Mouse (Mus musculus): ENCODE measurements around the gene Slc26a10. TPM values are rescaled to one million over a fixed set of nuclear protein-coding genes. Genes with fewer than 3 reads are reported as not detected.
A peak's percentile ranks its signal among the peaks of the same experiment; 100 is the strongest.
"Not testable (repeated sequence)": the region's sequence is repeated elsewhere in the genome, so short reads cannot be mapped to it uniquely, and the experiment has no call there.

Slc26a10 gene
- polyA plus RNA-seq, 1 experiment from 2014 or later, result 0.36 TPM

DNA sequence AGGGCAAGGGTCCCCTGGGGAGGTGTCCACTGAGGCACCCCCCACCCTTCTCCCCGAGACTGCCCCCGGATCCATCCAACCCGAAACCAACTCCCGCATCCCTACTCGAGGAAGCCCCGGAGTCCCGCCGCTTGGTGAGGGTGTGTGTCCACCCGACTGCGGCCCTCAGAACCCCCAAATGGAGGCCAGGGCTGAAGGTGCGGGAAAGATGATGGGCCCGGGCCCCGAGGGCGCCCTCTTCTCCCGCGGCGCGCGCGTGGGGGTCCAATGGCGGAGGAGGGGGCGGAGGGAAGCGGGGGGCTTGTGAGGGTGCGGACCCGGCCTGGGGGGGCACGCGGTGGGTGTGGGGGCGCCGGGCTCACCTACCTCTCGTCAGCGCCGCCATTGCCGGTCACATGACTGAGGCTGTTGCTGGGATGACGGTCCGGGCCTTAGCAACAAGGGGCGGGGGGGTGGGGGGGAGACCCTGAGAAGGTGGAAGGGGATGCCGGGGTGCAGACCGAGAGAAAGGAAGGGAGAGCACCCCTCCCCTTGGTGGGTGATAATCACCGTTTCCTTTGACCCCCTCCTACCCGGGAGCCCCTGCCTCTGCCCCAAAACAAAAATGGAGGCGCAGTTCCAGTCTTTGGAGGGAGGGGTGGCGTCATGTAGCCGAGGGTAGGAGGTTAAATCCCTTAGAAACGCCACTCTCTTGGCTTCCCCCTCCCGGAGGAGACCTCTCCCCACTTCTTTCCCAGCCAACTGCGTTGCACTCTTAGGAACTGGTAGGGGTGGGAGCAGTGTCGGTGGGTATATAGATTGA lies 15.1 kb upstream of the Slc26a10 start, which contains the start of gene Dtx3:
Gene Dtx3 (minus strand): TSS at position 401 of the 802 bp plus-strand sequence.
- peaks cover 19% of the 10 kb centered on the region for H3K4me1 ChIP-seq (ENCODE audit: control insufficient read depth, insufficient read depth, low read length)
- DNase-seq (ENCODE audit: low spot score) (peak; percentile 61), ATAC-seq (ENCODE audit: insufficient read depth, low FRiP score, low TSS enrichment) (peak; percentile 63)
- peak within 1 kb of the TSS; percentile 89 for H3K9ac ChIP-seq (ENCODE audit: low read length)
- no peaks in the 10 kb centered on the region for H3K9me3 ChIP-seq (ENCODE audit: control insufficient read depth, low read length)
- H3K4me2 ChIP-seq (ENCODE audit: low read depth), result peak within 1 kb of the TSS; percentile 91
- H3K36me3 ChIP-seq (ENCODE audit: control insufficient read depth, insufficient read depth, low read length), result peaks cover 13% of the 10 kb centered on the region
- H3K27ac ChIP-seq (ENCODE audit: low read depth, low read length), result peak within 1 kb of the TSS; percentile 88
- WGBS, result under 1% methylated on average over 42 of the region's 47 CpGs
- peak within 1 kb of the TSS; percentile 95 for H3K4me3 ChIP-seq (ENCODE audit: low read depth, low read length)
- no peaks in the 10 kb centered on the region for H3K27me3 ChIP-seq (ENCODE audit: control insufficient read depth, insufficient read depth, low read length)

- Histone ChIP-seq H3K27me3 (ENCODE audit: control insufficient read depth, insufficient read depth, low read length) (no peaks in the 10 kb centered on the region), H3K27ac (ENCODE audit: low read depth, low read length) (peak overlapping the region; percentile 88), H3K9ac (ENCODE audit: low read length) (peak overlapping the region; percentile 89), H3K36me3 (ENCODE audit: control insufficient read depth, insufficient read depth, low read length) (peaks cover 13% of the 10 kb centered on the region), H3K9me3 (ENCODE audit: control insufficient read depth, low read length) (no peaks in the 10 kb centered on the region), H3K4me1 (ENCODE audit: control insufficient read depth, insufficient read depth, low read length) (peaks cover 26% of the 10 kb centered on the region), H3K4me3 (ENCODE audit: low read depth, low read length) (peak overlapping the region; percentile 95), H3K4me2 (ENCODE audit: low read depth) (peak overlapping the region; percentile 91)
- DNase-seq (ENCODE audit: low spot score) (no peak), ATAC-seq (ENCODE audit: insufficient read depth, low FRiP score, low TSS enrichment) (peak; percentile 42)
- WGBS, result 23% methylated on average over 22 of the region's 22 CpGs
These were observed 14.2 kb upstream of the Slc26a10 start for GRCm38 (mm10) chr10:127194428-127195327.

GRCm38 (mm10) chr10:127193011-127193410 lies 12.6 kb upstream of the Slc26a10 start:
- Histone ChIP-seq H3K4me3 (ENCODE audit: low read depth, low read length) (0 out of 2 replicates have a peak overlapping the region, but pooled peaks have one; percentile 2), H3K9me3 (ENCODE audit: control insufficient read depth, low read length) (no peaks in the 10 kb centered on the region), H3K4me1 (ENCODE audit: control insufficient read depth, insufficient read depth, low read length) (peaks cover 32% of the 10 kb centered on the region), H3K36me3 (ENCODE audit: control insufficient read depth, insufficient read depth, low read length) (peaks cover 13% of the 10 kb centered on the region), H3K4me2 (ENCODE audit: low read depth) (no peak overlapping the region), H3K9ac (ENCODE audit: low read length) (no peak overlapping the region), H3K27me3 (ENCODE audit: control insufficient read depth, insufficient read depth, low read length) (no peaks in the 10 kb centered on the region), H3K27ac (ENCODE audit: low read depth, low read length) (no peak overlapping the region)
- ATAC-seq (ENCODE audit: insufficient read depth, low FRiP score, low TSS enrichment) (no peak), DNase-seq (ENCODE audit: low spot score) (no peak)
- WGBS, result 84% methylated on average over 9 of the region's 9 CpGs

GRCm38 (mm10) chr10:127192057-127192328 lies 11.5 kb upstream of the Slc26a10 start:
- WGBS, result 79% methylated on average over 1 of the region's 1 CpGs
- H3K9ac ChIP-seq (ENCODE audit: low read length), result not testable (repeated sequence)

GRCm38 (mm10) chr10:127191191-127192056 lies 11.0 kb upstream of the Slc26a10 start:
- ATAC-seq (ENCODE audit: insufficient read depth, low FRiP score, low TSS enrichment) (no peak), DNase-seq (ENCODE audit: low spot score) (no peak)
- H3K4me1 ChIP-seq (ENCODE audit: control insufficient read depth, insufficient read depth, low read length), result peaks cover 22% of the 10 kb centered on the region
- 81% methylated on average over 19 of the region's 19 CpGs for WGBS
- no peak overlapping the region for H3K9ac ChIP-seq (ENCODE audit: low read length)
- H3K27me3 ChIP-seq (ENCODE audit: control insufficient read depth, insufficient read depth, low read length), result no peaks in the 10 kb centered on the region
- no peaks in the 10 kb centered on the region for H3K9me3 ChIP-seq (ENCODE audit: control insufficient read depth, low read length)
- H3K36me3 ChIP-seq (ENCODE audit: control insufficient read depth, insufficient read depth, low read length), result peaks cover 15% of the 10 kb centered on the region
- H3K27ac ChIP-seq (ENCODE audit: low read depth, low read length), result no peak overlapping the region
- no peak overlapping the region for H3K4me3 ChIP-seq (ENCODE audit: low read depth, low read length)
- no peak overlapping the region for H3K4me2 ChIP-seq (ENCODE audit: low read depth)

More at GRCm38 (mm10) chr10:127192057-127192328, 11.5 kb upstream of the Slc26a10 start:
- not testable (repeated sequence) for H3K4me3 ChIP-seq (ENCODE audit: low read depth, low read length); H3K9me3 ChIP-seq (ENCODE audit: control insufficient read depth, low read length); DNase-seq (ENCODE audit: low spot score); H3K4me2 ChIP-seq (ENCODE audit: low read depth); ATAC-seq (ENCODE audit: insufficient read depth, low FRiP score, low TSS enrichment); H3K27me3 ChIP-seq (ENCODE audit: control insufficient read depth, insufficient read depth, low read length); H3K27ac ChIP-seq (ENCODE audit: low read depth, low read length)
- H3K4me1 ChIP-seq (ENCODE audit: control insufficient read depth, insufficient read depth, low read length), result peaks cover 26% of the 10 kb centered on the region
- peaks cover 13% of the 10 kb centered on the region for H3K36me3 ChIP-seq (ENCODE audit: control insufficient read depth, insufficient read depth, low read length)

DNA sequence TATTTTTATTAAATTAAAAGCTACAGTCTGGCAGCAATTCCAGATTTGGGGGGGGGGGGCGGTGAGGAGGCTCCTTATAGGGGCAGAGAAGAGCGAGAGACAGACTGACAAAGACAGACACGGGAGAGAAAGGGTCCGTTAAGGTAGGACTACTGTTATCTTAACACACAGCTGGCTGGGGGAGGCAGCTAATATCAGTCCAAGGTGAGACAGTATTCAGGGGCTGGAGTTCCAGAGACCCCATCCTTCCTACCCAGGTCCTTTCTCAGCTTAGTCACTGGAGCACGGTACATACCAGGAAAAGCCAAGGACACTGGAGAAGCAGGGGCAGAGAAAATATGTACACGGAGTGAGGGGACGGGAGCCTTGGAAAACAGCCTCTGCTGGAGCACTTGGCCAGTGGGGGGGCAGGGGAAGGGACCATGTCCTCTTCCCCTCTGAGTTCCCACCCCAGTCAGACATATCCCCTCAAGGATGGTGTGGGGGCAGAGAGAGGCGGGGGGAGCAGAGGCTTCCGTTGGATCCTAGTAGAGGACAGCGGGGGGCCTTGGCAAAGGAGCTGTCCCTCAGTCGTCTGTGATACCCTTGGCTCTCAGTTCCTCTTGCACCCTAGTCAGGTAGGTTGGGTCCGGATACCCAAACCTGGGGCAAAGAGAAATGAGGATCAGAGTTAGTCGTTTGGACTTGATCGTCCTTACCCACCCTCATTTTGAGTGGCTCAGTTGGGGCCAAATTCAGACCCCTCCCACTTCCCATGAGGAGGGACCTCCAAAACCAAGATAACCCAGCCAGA lies 10.1 kb upstream of the Slc26a10 start:
- Histone ChIP-seq H3K27me3 (ENCODE audit: control insufficient read depth, insufficient read depth, low read length) (no peaks in the 10 kb centered on the region), H3K9ac (ENCODE audit: low read length) (no peak overlapping the region), H3K4me1 (ENCODE audit: control insufficient read depth, insufficient read depth, low read length) (peaks cover 19% of the 10 kb centered on the region), H3K27ac (ENCODE audit: low read depth, low read length) (peak overlapping the region; percentile 76; the same call in 1 of the 2 replicates), H3K4me2 (ENCODE audit: low read depth) (peak overlapping the region; percentile 99), H3K36me3 (ENCODE audit: control insufficient read depth, insufficient read depth, low read length) (peaks cover 17% of the 10 kb centered on the region), H3K9me3 (ENCODE audit: control insufficient read depth, low read length) (no peaks in the 10 kb centered on the region), H3K4me3 (ENCODE audit: low read depth, low read length) (peak overlapping the region; percentile 79; the same call in 1 of the 2 replicates)
- 38% methylated on average over 14 of the region's 14 CpGs for WGBS
- no peak for ATAC-seq (ENCODE audit: insufficient read depth, low FRiP score, low TSS enrichment)
- no peak for DNase-seq (ENCODE audit: low spot score)

DNA sequence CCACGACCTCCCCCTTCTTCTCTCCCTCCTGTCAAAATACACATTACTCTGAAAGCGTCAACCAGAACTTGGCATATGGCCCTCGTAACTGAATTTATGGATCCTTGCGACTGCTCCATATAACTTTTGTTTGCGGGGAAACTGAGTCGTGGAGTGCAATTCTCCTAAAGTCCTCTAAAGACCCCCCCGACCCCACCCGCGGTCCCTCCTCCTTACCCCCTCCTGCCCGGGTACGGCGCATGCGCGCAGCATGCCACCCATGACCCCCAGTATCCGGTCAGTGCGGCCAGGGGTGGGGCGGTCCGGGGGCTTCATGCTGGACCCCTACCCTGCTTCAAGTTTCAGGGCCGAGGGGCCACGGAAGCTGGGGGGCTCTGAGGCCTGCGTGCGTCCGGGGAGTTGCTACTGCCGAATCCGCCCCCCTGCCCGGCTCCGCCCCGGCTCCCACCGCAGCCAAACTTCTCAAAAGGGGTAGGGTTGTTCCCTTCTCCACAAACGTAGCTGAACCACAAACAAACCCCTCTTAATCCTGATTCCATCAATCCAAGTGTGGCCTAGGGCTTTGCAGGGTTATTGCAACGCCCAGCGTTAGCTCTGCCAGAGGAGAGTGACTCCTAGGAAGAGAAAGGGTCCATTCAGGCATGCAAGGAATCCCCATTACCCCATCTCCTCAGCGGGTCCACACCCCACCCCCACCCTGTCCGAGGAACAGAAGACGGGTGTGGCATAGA lies 9.4 kb upstream of the Slc26a10 start, which contains the start of gene Arhgef25:
Gene Arhgef25 (minus strand): TSS at position 433 of the 731 bp plus-strand sequence.
- Histone ChIP-seq H3K27me3 (ENCODE audit: control insufficient read depth, insufficient read depth, low read length) (no peaks in the 10 kb centered on the region), H3K9ac (ENCODE audit: low read length) (peak within 1 kb of the TSS; percentile 92), H3K9me3 (ENCODE audit: control insufficient read depth, low read length) (no peaks in the 10 kb centered on the region), H3K36me3 (ENCODE audit: control insufficient read depth, insufficient read depth, low read length) (peaks cover 17% of the 10 kb centered on the region), H3K27ac (ENCODE audit: low read depth, low read length) (peak within 1 kb of the TSS; percentile 87), H3K4me2 (ENCODE audit: low read depth) (peak within 1 kb of the TSS; percentile 99), H3K4me1 (ENCODE audit: control insufficient read depth, insufficient read depth, low read length) (peaks cover 16% of the 10 kb centered on the region), H3K4me3 (ENCODE audit: low read depth, low read length) (peak within 1 kb of the TSS; percentile 79)
- ATAC-seq (ENCODE audit: insufficient read depth, low FRiP score, low TSS enrichment) (peak; percentile 16; the same call in 1 of the 2 replicates), DNase-seq (ENCODE audit: low spot score) (peak; percentile 61)
- under 1% methylated on average over 35 of the region's 35 CpGs for WGBS

All from neural tube, embryonic 11.5 days (tissue).